Mouse (Mus musculus): ENCODE measurements around the gene Lbx1. TPM values are rescaled to one million over a fixed set of nuclear protein-coding genes. Genes with fewer than 3 reads are reported as not detected.

The Lbx1 gene
- polyA plus RNA-seq, 1 experiment: not detected

DNA sequence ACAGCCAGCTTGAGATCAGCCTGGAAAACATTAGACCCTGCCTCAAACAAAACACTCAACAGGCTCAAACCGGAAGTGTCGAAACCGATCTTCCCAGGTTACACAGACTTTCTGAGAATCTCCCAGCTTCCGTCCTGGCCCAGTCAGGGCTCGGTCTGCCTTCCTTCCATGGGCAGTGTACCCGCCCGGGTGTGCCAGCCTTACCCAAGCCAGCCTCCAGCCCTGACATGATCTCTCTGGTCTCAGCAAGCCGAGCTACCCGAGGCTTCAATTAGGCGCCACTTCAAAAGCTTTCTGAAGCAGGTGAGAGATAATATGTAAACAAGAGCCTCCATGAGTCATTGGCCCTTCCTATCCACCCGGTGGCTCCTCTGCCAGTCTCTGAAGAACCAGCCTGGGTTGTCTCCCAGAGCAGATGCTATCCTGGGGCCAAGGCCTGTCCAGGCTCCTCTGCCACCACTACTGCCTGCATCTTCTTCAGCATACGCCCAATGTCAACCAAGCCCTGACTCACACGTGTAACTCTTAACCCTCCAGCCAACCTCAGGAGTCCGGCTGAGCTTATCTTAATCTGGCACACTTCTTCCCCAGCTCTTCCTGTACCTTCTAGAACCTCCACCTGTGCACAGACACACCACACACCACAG, 25.7 kb downstream of the Lbx1 start:
- Histone ChIP-seq H3K4me1 (ENCODE audit: control insufficient read depth, insufficient read depth, low read length) (peaks cover 7% of the 10 kb centered on the region), H3K27ac (ENCODE audit: control insufficient read depth, insufficient read depth, low read depth, low read length) (no peak overlapping the region), H3K4me3 (ENCODE audit: control insufficient read depth, low read depth, low read length) (no peak overlapping the region), H3K36me3 (ENCODE audit: control insufficient read depth, insufficient read depth, low read length) (no peaks in the 10 kb centered on the region), H3K27me3 (ENCODE audit: control insufficient read depth, insufficient read depth, low read length) (no peaks in the 10 kb centered on the region)
- no peak for TF ChIP-seq POLR2A (IDR thresholded peaks at IDR 0.05; ENCODE audit: control insufficient read depth, low read depth, low read length)
- TF ChIP-seq CTCF (IDR thresholded peaks at IDR 0.05; ENCODE audit: control insufficient read depth, insufficient read depth, insufficient replicate concordance, low read depth, low read length): no peak

DNA sequence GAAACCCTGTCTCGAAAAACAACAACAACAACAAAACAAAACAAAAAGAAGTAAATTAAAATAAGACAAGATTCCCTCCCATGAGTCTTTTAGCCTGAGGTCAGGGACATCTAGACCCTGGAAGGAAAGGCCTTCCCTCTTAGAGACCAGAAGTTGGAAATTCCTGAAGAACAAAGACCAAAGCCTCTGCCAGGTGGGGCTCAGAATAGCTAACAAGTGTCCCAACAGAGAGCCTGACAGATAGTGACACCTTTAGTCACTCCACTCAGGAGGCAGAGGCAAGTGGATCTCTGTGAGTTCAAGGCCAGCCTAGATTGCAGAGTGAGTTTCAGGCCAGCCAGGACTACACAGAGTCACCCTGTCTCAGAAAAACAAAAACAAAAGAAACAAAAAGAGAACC, 26.4 kb downstream of the Lbx1 start:
- Histone ChIP-seq H3K27ac (ENCODE audit: control insufficient read depth, insufficient read depth, low read depth, low read length) (no peak overlapping the region), H3K4me3 (ENCODE audit: control insufficient read depth, low read depth, low read length) (no peak overlapping the region), H3K27me3 (ENCODE audit: control insufficient read depth, insufficient read depth, low read length) (no peaks in the 10 kb centered on the region), H3K36me3 (ENCODE audit: control insufficient read depth, insufficient read depth, low read length) (no peaks in the 10 kb centered on the region), H3K4me1 (ENCODE audit: control insufficient read depth, insufficient read depth, low read length) (peaks cover 7% of the 10 kb centered on the region)
- TF ChIP-seq POLR2A (IDR thresholded peaks at IDR 0.05; ENCODE audit: control insufficient read depth, low read depth, low read length): no peak
- TF ChIP-seq CTCF (IDR thresholded peaks at IDR 0.05; ENCODE audit: control insufficient read depth, insufficient read depth, insufficient replicate concordance, low read depth, low read length): no peak

DNA sequence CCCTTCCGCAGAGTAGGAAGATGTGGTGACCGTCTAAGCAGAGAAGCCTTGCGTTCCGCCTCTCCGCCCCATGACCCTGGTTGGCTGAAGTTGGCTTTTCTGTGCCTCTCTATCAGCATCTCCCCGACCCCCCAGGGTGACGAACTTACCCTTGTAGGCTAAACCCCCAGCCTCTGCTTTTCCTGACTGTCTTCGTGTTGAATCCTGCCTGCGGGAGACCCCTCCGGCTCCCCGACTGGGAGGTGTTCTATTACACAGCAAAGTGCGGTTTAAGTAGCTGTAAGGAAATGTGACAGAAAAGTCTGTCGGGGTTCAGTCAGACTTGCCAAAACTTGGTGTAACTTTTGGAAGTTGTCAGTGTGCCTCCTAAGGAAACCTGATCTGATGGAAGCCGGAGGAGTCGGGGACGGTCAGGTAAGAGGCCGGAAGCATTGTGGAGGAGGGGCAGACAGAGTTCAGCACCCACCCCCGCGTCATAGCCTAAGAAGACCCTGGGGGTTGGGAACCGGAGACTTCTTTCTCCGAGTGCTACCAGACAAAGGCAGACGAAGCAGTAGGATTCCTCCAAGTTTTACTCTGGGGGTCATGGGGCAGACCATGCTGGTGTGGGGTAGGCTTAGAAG, 27.1 kb downstream of the Lbx1 start:
- no peaks in the 10 kb centered on the region for H3K27me3 ChIP-seq (ENCODE audit: control insufficient read depth, insufficient read depth, low read length)
- H3K4me1 ChIP-seq (ENCODE audit: control insufficient read depth, insufficient read depth, low read length): peaks cover 7% of the 10 kb centered on the region
- TF ChIP-seq CTCF (IDR thresholded peaks at IDR 0.05; ENCODE audit: control insufficient read depth, insufficient read depth, insufficient replicate concordance, low read depth, low read length) (no peak), POLR2A (IDR thresholded peaks at IDR 0.05; ENCODE audit: control insufficient read depth, low read depth, low read length) (no peak)
- no peak overlapping the region for H3K27ac ChIP-seq (ENCODE audit: control insufficient read depth, insufficient read depth, low read depth, low read length)
- H3K4me3 ChIP-seq (ENCODE audit: control insufficient read depth, low read depth, low read length): no peak overlapping the region
- no peaks in the 10 kb centered on the region for H3K36me3 ChIP-seq (ENCODE audit: control insufficient read depth, insufficient read depth, low read length)

DNA sequence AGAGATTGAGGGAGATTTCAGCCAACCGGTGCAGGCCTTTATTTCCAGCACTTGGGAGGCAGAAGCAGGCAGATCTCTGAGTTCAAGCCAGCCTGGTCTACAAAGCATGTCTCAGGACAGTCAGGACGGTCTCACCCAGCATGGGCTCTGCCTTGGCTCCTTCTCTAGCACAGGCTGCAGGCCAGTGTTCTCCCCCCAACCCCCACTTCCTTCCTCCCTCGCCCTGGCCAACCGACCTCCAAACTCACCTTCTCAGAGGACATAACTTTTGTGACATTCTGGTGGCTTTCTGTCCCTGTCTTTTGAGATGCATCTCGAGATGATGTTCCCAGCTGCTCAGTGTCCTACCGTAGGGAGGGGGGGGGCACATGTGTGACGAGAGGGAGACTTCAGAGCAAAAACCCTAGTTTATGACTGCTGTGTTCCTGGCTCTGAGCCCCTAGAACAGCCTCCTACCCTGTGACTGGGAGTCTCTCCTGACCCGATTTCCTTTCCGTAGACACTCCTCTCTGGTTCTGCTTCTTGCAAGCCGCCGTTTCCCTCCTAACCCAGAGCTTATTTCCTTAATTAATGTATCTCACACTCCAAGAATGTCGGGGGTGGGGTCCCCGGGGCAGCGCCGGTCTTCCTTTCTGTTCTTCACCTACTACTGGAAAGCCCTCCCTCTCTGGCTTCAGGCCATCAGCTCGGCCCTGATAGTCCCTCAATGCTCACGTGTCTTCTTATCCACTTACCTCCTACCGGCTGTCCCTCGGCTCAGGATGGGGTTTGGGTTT, 27.8 kb downstream of the Lbx1 start:
- Histone ChIP-seq H3K4me3 (ENCODE audit: control insufficient read depth, low read depth, low read length) (no peak overlapping the region), H3K36me3 (ENCODE audit: control insufficient read depth, insufficient read depth, low read length) (no peaks in the 10 kb centered on the region), H3K4me1 (ENCODE audit: control insufficient read depth, insufficient read depth, low read length) (peaks cover 7% of the 10 kb centered on the region), H3K27ac (ENCODE audit: control insufficient read depth, insufficient read depth, low read depth, low read length) (no peak overlapping the region), H3K27me3 (ENCODE audit: control insufficient read depth, insufficient read depth, low read length) (no peaks in the 10 kb centered on the region)
- TF ChIP-seq POLR2A (IDR thresholded peaks at IDR 0.05; ENCODE audit: control insufficient read depth, low read depth, low read length) (no peak), CTCF (IDR thresholded peaks at IDR 0.05; ENCODE audit: control insufficient read depth, insufficient read depth, insufficient replicate concordance, low read depth, low read length) (no peak)

DNA sequence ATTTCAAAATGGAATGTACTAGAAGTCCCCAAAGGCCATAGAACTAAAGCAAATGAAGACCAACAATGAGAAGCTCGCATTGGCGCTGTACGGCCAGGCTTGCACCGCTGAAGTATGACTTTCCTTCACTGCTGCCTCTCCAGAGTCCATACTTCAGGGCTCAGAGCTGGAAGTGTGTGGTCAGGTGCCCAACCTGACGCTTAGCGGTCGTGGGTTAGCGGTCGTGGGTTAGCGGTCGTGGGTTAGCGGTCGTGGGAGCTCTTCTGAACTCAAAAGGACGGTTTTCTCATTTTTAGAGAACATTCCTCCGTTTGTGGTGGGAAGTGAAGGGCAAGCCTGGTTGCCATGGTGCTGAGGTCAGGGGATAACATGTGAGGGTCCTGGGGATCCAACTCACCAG, 28.5 kb downstream of the Lbx1 start:
- TF ChIP-seq POLR2A (IDR thresholded peaks at IDR 0.05; ENCODE audit: control insufficient read depth, low read depth, low read length) (no peak), CTCF (IDR thresholded peaks at IDR 0.05; ENCODE audit: control insufficient read depth, insufficient read depth, insufficient replicate concordance, low read depth, low read length) (no peak)
- Histone ChIP-seq H3K4me3 (ENCODE audit: control insufficient read depth, low read depth, low read length) (no peak overlapping the region), H3K36me3 (ENCODE audit: control insufficient read depth, insufficient read depth, low read length) (no peaks in the 10 kb centered on the region), H3K27me3 (ENCODE audit: control insufficient read depth, insufficient read depth, low read length) (no peaks in the 10 kb centered on the region), H3K4me1 (ENCODE audit: control insufficient read depth, insufficient read depth, low read length) (peaks cover 7% of the 10 kb centered on the region), H3K27ac (ENCODE audit: control insufficient read depth, insufficient read depth, low read depth, low read length) (no peak overlapping the region)

DNA sequence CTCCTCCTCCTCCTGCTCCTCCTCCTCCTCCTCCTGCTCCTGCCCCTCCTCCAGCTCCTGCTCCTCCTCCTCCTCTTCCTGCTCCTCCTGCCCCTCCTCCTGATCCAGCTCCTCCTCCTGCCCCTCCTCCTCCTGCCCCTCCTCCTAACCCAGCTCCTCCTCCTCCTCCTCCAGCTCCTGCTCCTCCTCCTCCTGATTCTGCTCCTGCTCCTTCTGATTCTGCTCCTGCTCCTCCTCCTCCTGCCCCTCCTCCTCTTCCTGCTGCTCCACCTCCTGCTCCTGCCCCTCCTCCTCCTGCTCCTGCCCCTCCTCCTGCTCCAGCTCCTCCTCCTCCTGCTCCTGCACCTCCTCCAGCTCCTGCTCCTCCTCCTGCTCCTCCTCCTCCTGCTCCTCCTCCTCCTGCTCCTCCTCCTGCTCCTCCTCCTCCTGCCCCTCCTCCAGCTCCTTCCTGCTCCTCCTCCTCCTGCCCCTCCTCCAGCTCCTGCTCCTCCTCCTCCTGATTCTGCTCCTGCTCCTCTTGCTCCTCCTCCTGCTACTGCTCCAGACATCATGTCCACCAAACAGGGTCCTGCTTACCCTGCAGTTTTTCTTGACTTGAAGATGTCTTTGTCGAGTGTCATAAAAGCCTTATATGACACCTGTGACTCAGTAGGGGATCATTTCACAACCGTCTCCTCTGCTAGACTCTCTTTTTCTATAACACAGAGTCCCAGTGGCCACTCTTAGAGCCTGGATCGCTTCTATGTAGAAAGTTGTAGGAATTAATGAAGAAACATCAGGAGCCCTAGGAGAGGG, 30.1 kb downstream of the Lbx1 start:
- Histone ChIP-seq H3K27me3 (ENCODE audit: control insufficient read depth, insufficient read depth, low read length) (no peaks in the 10 kb centered on the region), H3K36me3 (ENCODE audit: control insufficient read depth, insufficient read depth, low read length) (no peaks in the 10 kb centered on the region), H3K4me1 (ENCODE audit: control insufficient read depth, insufficient read depth, low read length) (peaks cover 7% of the 10 kb centered on the region), H3K27ac (ENCODE audit: control insufficient read depth, insufficient read depth, low read depth, low read length) (no peak overlapping the region), H3K4me3 (ENCODE audit: control insufficient read depth, low read depth, low read length) (no peak overlapping the region)
- TF ChIP-seq CTCF (IDR thresholded peaks at IDR 0.05; ENCODE audit: control insufficient read depth, insufficient read depth, insufficient replicate concordance, low read depth, low read length): no peak
- no peak for TF ChIP-seq POLR2A (IDR thresholded peaks at IDR 0.05; ENCODE audit: control insufficient read depth, low read depth, low read length)

DNA sequence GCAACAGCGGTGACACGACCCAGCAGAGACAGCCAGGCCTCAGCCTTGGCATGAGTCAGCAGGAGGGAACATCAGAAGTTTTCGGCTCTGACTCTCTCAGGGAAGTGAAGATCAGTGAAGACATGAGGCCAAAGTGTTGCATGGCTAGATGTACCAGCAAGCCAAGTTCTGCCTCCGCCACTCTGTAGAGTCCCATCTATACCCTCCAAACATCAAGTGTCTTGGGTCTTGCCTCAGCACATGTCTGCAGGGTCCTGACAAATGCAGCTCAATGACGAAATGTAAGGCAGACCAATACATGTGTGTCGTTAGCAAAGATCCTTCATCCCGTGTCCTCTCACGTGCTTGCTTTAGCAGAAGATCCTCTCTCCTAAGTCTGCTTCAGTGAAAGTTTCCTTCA, 38.6 kb downstream of the Lbx1 start:
- H3K4me1 ChIP-seq (ENCODE audit: control insufficient read depth, insufficient read depth, low read length): no peaks in the 10 kb centered on the region
- no peak overlapping the region for H3K4me3 ChIP-seq (ENCODE audit: control insufficient read depth, low read depth, low read length)
- no peak overlapping the region for H3K27ac ChIP-seq (ENCODE audit: control insufficient read depth, insufficient read depth, low read depth, low read length)
- no peaks in the 10 kb centered on the region for H3K27me3 ChIP-seq (ENCODE audit: control insufficient read depth, insufficient read depth, low read length)
- H3K36me3 ChIP-seq (ENCODE audit: control insufficient read depth, insufficient read depth, low read length): no peaks in the 10 kb centered on the region
- TF ChIP-seq CTCF (IDR thresholded peaks at IDR 0.05; ENCODE audit: control insufficient read depth, insufficient read depth, insufficient replicate concordance, low read depth, low read length) (no peak), POLR2A (IDR thresholded peaks at IDR 0.05; ENCODE audit: control insufficient read depth, low read depth, low read length) (no peak)
